Mouse (Mus musculus) bone marrow macrophage, adult 2 months (primary cell): ENCODE data around the gene Gdpd1.

Experiments
- CTCF ChIP-seq: IDR thresholded peaks from 2 replicates; pipeline ENCODE4 v1.5.1; 2012; ENCODE audit warnings: low read depth, mild to moderate bottlenecking, low read length, moderate library complexity
- POLR2A ChIP-seq: IDR thresholded peaks from 2 replicates; pipeline ENCODE4 v1.6.1; 2012; ENCODE audit warnings: mild to moderate bottlenecking, low read depth, low read length, borderline replicate concordance

GRCm38 (mm10) chr11:87007371-87007770 lies 66.5 kb downstream of the Gdpd1 start:
- no peak for TF ChIP-seq POLR2A
- no peak for TF ChIP-seq CTCF
